Comparison of ENCODE assay signal across 11 mouse cellular contexts in genomic region chr3:89225321-89225815, GRCm38 (mm10). TPM values are rescaled to one million over a fixed set of nuclear protein-coding genes. Genes with fewer than 3 reads are reported as not detected.
A peak's percentile ranks its signal among the peaks of the same experiment; 100 is the strongest.
DNase-seq lines count a peak whose midpoint lies in the region; ATAC-seq and TF ChIP-seq lines count a peak whose summit lies in the region.
"Had no signal": no experiment of that assay in that cellular context is flagged by ENCODE, and none has a peak within 500 bp of the region (broad histone marks: within the 10 kb centered on the region; RNA-seq: fewer than 3 reads in every experiment).

No protein-coding gene starts in this region.

- H3K4me3 ChIP-seq in forebrain, embryonic 13.5 days, result peak overlapping the region; percentile 70
- no peak overlapping the region for H3K4me3 ChIP-seq in limb, embryonic 12.5 days (replicated peaks)
- H3K4me3 ChIP-seq in olfactory bulb, adult 2 months (ENCODE audit: insufficient read depth, low read depth, low read length), result peak overlapping the region; percentile 45
- H3K4me3 ChIP-seq: liver, embryonic 13.5 days had no signal

- no peak for TF ChIP-seq POLR2A in olfactory bulb, adult 2 months (IDR thresholded peaks at IDR 0.05; ENCODE audit: insufficient read depth, low read depth, low read length)

- ATAC-seq in forebrain, embryonic 13.5 days, result no peak
- no peak for ATAC-seq in limb, embryonic 12.5 days (ENCODE audit: insufficient number of reproducible peaks, insufficient read depth, low FRiP score, low TSS enrichment, low read depth)
- no peak for ATAC-seq in erythroid progenitor cell, adult 5-6 weeks (replicated peaks; ENCODE audit: low FRiP score, poor library complexity, severe bottlenecking)
- ATAC-seq: inflammation-experienced regulatory T-cells, adult 6 months had no signal

- H3K4me2 ChIP-seq in forebrain, embryonic 13.5 days, result peak overlapping the region; percentile 77
- peak overlapping the region; percentile 96 for H3K4me2 ChIP-seq in limb, embryonic 12.5 days
- H3K4me2 ChIP-seq: liver, embryonic 13.5 days had no signal

- H3K4me1 ChIP-seq in forebrain, embryonic 13.5 days, result peaks cover 74% of the 10 kb centered on the region
- H3K4me1 ChIP-seq in limb, embryonic 12.5 days (replicated peaks), result peaks cover 35% of the 10 kb centered on the region
- peaks cover 52% of the 10 kb centered on the region for H3K4me1 ChIP-seq in olfactory bulb, adult 2 months (ENCODE audit: control insufficient read depth, insufficient read depth, low read length)

- peak; percentile 16 for DNase-seq in retina, embryonic 14.5 days (ENCODE audit: low spot score)
- no peak for DNase-seq in retina, postnatal 1 day
- DNase-seq in kidney, postnatal 14 days, result no peak
- no peak for DNase-seq in adrenal gland, adult (ENCODE audit: inconsistent age in 2 of 2, low spot score in 1 of 2)
- DNase-seq: liver, embryonic 13.5 days; right cerebral cortex, postnatal 4 days had no signal

- peak overlapping the region; percentile 87 for H3K9ac ChIP-seq in forebrain, embryonic 13.5 days
- H3K9ac ChIP-seq in limb, embryonic 12.5 days (replicated peaks), result no peak overlapping the region
- H3K9ac ChIP-seq: liver, embryonic 13.5 days had no signal

- no peak for TF ChIP-seq CTCF in olfactory bulb, adult 2 months (IDR thresholded peaks at IDR 0.05; ENCODE audit: insufficient read depth, low read depth, low read length)

- H3K27me3 ChIP-seq in forebrain, embryonic 13.5 days, result no peaks in the 10 kb centered on the region
- H3K27me3 ChIP-seq in limb, embryonic 12.5 days, result peaks cover 20% of the 10 kb centered on the region

- WGBS in forebrain, embryonic 13.5 days, result 4% methylated on average over 12 of the region's 12 CpGs
- WGBS in limb, embryonic 12.5 days, result 57% methylated on average over 12 of the region's 12 CpGs
- 34% methylated on average over 12 of the region's 12 CpGs for WGBS in olfactory bulb, adult 2 months

- peaks cover 42% of the 10 kb centered on the region for H3K36me3 ChIP-seq in forebrain, embryonic 13.5 days (ENCODE audit: poor library complexity, severe bottlenecking)
- peaks cover 45% of the 10 kb centered on the region for H3K36me3 ChIP-seq in limb, embryonic 12.5 days
- H3K36me3 ChIP-seq: liver, embryonic 13.5 days had no signal

- no peaks in the 10 kb centered on the region for H3K9me3 ChIP-seq in forebrain, embryonic 13.5 days (replicated peaks)
- H3K9me3 ChIP-seq in limb, embryonic 12.5 days, result no peaks in the 10 kb centered on the region
- H3K9me3 ChIP-seq: liver, embryonic 13.5 days had no signal

- peak overlapping the region; percentile 95 for H3K27ac ChIP-seq in forebrain, embryonic 13.5 days
- H3K27ac ChIP-seq in limb, embryonic 12.5 days, result peak overlapping the region; percentile 45; the same call in 1 of the 2 replicates
- H3K27ac ChIP-seq in olfactory bulb, adult 2 months (ENCODE audit: insufficient read depth, low read depth, low read length), result peak overlapping the region; percentile 92
- H3K27ac ChIP-seq: liver, embryonic 13.5 days had no signal

RNA-seq across cellular contexts. Expression of gene Mtx1, which starts 1.5 kb away (rescaled TPM):
- polyA plus RNA-seq in forebrain, embryonic 13.5 days (2015; fragmentation: Nextera tagmentation; extraction: Ambion mirVana), result 196 and 201 TPM in 2 replicates
- polyA plus RNA-seq in limb, embryonic 12.5 days (2016; fragmentation: Nextera tagmentation; extraction: Ambion mirVana), result 212 and 217 TPM in 2 replicates
- polyA plus RNA-seq in olfactory bulb, adult 2 months (2012; ENCODE audit: insufficient read depth, insufficient read length, low replicate concordance, missing spikeins), result not detected in 2 replicates
- 8.6 and 21.0 TPM in 2 replicates for total RNA-seq in erythroid progenitor cell, adult 5-6 weeks (2015; ENCODE audit: low replicate concordance)
- 14.5 and 15.8 TPM in 2 replicates for total RNA-seq in erythroid progenitor cell, adult 5-6 weeks (2017; ENCODE audit: low replicate concordance)

RNA-seq across cellular contexts. Expression of gene Muc1, which starts 3.5 kb away (rescaled TPM):
- 2.8 and 3.1 TPM in 2 replicates for polyA plus RNA-seq in forebrain, embryonic 13.5 days (2015; fragmentation: Nextera tagmentation; extraction: Ambion mirVana)
- polyA plus RNA-seq in limb, embryonic 12.5 days (2016; fragmentation: Nextera tagmentation; extraction: Ambion mirVana), result 0.53 and 1.0 TPM in 2 replicates
- polyA plus RNA-seq in olfactory bulb, adult 2 months (2012; ENCODE audit: insufficient read depth, insufficient read length, low replicate concordance, missing spikeins), result not detected in 2 replicates
- total RNA-seq in erythroid progenitor cell, adult 5-6 weeks (2015; ENCODE audit: low replicate concordance), result not detected in 2 replicates
- total RNA-seq in erythroid progenitor cell, adult 5-6 weeks (2017; ENCODE audit: low replicate concordance), result not detected in 2 replicates

RNA-seq across cellular contexts. Expression of gene Thbs3, which starts 10.4 kb away (rescaled TPM):
- polyA plus RNA-seq in forebrain, embryonic 13.5 days (2015; fragmentation: Nextera tagmentation; extraction: Ambion mirVana), result 79.2 and 96.1 TPM in 2 replicates
- 44.2 and 52.7 TPM in 2 replicates for polyA plus RNA-seq in limb, embryonic 12.5 days (2016; fragmentation: Nextera tagmentation; extraction: Ambion mirVana)
- not detected in 2 replicates for polyA plus RNA-seq in olfactory bulb, adult 2 months (2012; ENCODE audit: insufficient read depth, insufficient read length, low replicate concordance, missing spikeins)
- total RNA-seq in erythroid progenitor cell, adult 5-6 weeks (2015; ENCODE audit: low replicate concordance), result not detected in 2 replicates
- not detected in 2 replicates for total RNA-seq in erythroid progenitor cell, adult 5-6 weeks (2017; ENCODE audit: low replicate concordance)

RNA-seq across cellular contexts. Expression of gene Krtcap2, which starts 20.4 kb away (rescaled TPM):
- 221 and 237 TPM in 2 replicates for polyA plus RNA-seq in forebrain, embryonic 13.5 days (2015; fragmentation: Nextera tagmentation; extraction: Ambion mirVana)
- 316 and 333 TPM in 2 replicates for polyA plus RNA-seq in limb, embryonic 12.5 days (2016; fragmentation: Nextera tagmentation; extraction: Ambion mirVana)
- polyA plus RNA-seq in olfactory bulb, adult 2 months (2012; ENCODE audit: insufficient read depth, insufficient read length, low replicate concordance, missing spikeins), result not detected in 2 replicates
- 39.0 and 64.2 TPM in 2 replicates for total RNA-seq in erythroid progenitor cell, adult 5-6 weeks (2015; ENCODE audit: low replicate concordance)
- total RNA-seq in erythroid progenitor cell, adult 5-6 weeks (2017; ENCODE audit: low replicate concordance), result 7.2 and 29.1 TPM in 2 replicates

RNA-seq across cellular contexts. Expression of gene Trim46, which starts 20.7 kb away (rescaled TPM):
- polyA plus RNA-seq in forebrain, embryonic 13.5 days (2015; fragmentation: Nextera tagmentation; extraction: Ambion mirVana), result 36.6 and 43.2 TPM in 2 replicates
- polyA plus RNA-seq in limb, embryonic 12.5 days (2016; fragmentation: Nextera tagmentation; extraction: Ambion mirVana), result 6.1 and 6.3 TPM in 2 replicates
- not detected in 2 replicates for polyA plus RNA-seq in olfactory bulb, adult 2 months (2012; ENCODE audit: insufficient read depth, insufficient read length, low replicate concordance, missing spikeins)
- 1.3 TPM in 1 of 2 replicates, not detected in the other for total RNA-seq in erythroid progenitor cell, adult 5-6 weeks (2015; ENCODE audit: low replicate concordance)
- not detected in 2 replicates for total RNA-seq in erythroid progenitor cell, adult 5-6 weeks (2017; ENCODE audit: low replicate concordance)

Comparison
In these comparisons a context has a peak if more than half of its experiments do, and no peak if none do; other contexts are left out.
1. H3K27ac ChIP-seq: peak in every context shown above with its lines; median percentile 95 in forebrain, embryonic 13.5 days; 92 in olfactory bulb, adult 2 months; 45 in limb, embryonic 12.5 days.
2. RNA of gene Mtx1, which starts 1.5 kb away (polyA plus RNA-seq): 212 to 217 TPM in limb, embryonic 12.5 days and 196 to 201 TPM in forebrain, embryonic 13.5 days; not detected in olfactory bulb, adult 2 months; every median in the first group is over 100 times any median in the second.
3. RNA of gene Thbs3, which starts 10.4 kb away (polyA plus RNA-seq): 79.2 to 96.1 TPM in forebrain, embryonic 13.5 days and 44.2 to 52.7 TPM in limb, embryonic 12.5 days; not detected in olfactory bulb, adult 2 months; every median in the first group is over 10 times any median in the second.